Mouse (Mus musculus) bone marrow macrophage, adult 2 months (primary cell): ENCODE data around the gene 1700020N15Rik. TPM values are rescaled to one million over a fixed set of nuclear protein-coding genes. Genes with fewer than 3 reads are reported as not detected.
"Not testable (repeated sequence)": the region's sequence is repeated elsewhere in the genome, so short reads cannot be mapped to it uniquely, and the experiment has no call there.

Source experiments
- H3K27ac ChIP-seq: 2 replicates; pipeline ENCODE4 v1.5.1; 2012; ENCODE audit warnings: low read depth, low read length; ENCODE audit not compliant: insufficient read depth
- H3K4me1 ChIP-seq: 2 replicates; pipeline ENCODE4 v1.6.1; 2012; ENCODE audit warnings: low read length; ENCODE audit not compliant: control insufficient read depth, insufficient read depth
- H3K4me3 ChIP-seq: 2 replicates; pipeline ENCODE4 v1.5.1; 2012; ENCODE audit warnings: mild to moderate bottlenecking, low read length, moderate library complexity; ENCODE audit not compliant: insufficient read depth
- CTCF ChIP-seq: IDR thresholded peaks from 2 replicates; pipeline ENCODE4 v1.5.1; 2012; ENCODE audit warnings: low read depth, mild to moderate bottlenecking, low read length, moderate library complexity
- POLR2A ChIP-seq: IDR thresholded peaks from 2 replicates; pipeline ENCODE4 v1.6.1; 2012; ENCODE audit warnings: mild to moderate bottlenecking, low read depth, low read length, borderline replicate concordance
- polyA plus RNA-seq: library from polyadenylated mRNA; stranded (reverse); fragments of >200 nt; gene quantifications from 2 replicates; pipeline ENCODE4 v1.2.4, GENCODE M21; 2012; ENCODE audit not compliant: missing spikeins, insufficient read depth, insufficient read length

Gene 1700020N15Rik
- polyA plus RNA-seq, result not detected in 2 replicates

- H3K4me1 ChIP-seq, H3K27ac ChIP-seq, H3K4me3 ChIP-seq: not testable (repeated sequence)
Measured at GRCm38 (mm10) chrX:69945000-69945399, at the start of gene 1700020N15Rik. TSS of gene 1700020N15Rik (plus strand) at chrX:69945300.

- no peak overlapping the region for H3K4me3 ChIP-seq
- H3K27ac ChIP-seq, result no peak overlapping the region
- no peaks in the 10 kb centered on the region for H3K4me1 ChIP-seq
- no peak for TF ChIP-seq CTCF
- TF ChIP-seq POLR2A, result no peak
Measured at GRCm38 (mm10) chrX:69976790-69977579, 31.9 kb downstream of the 1700020N15Rik start.
